Mouse (Mus musculus) liver, postnatal 0 days (tissue): ENCODE results near the gene Phf21a. TPM values are rescaled to one million over a fixed set of nuclear protein-coding genes. Genes with fewer than 3 reads are reported as not detected.

Source experiments
- ATAC-seq: fragments of 200-750 bp; cut with Nextera tagmentation; 2 replicates; pipeline ENCODE4 v1.8.0; 2017; ENCODE audit warnings: mild to moderate bottlenecking, moderate library complexity
- DNase-seq: peaks from one replicate; pipeline ENCODE4 v3.0.0-alpha.2; 2016
- H3K27ac ChIP-seq: fragments of 300-500 bp; sonication (generic); 2 replicates; pipeline ENCODE4 v1.5.1; 2014; ENCODE audit warnings: antibody characterized with exemption, moderate library complexity, mild to moderate bottlenecking, low read depth
- H3K27me3 ChIP-seq: fragments of 300-500 bp; sonication (generic); 2 replicates; pipeline ENCODE4 v1.6.1; 2014; ENCODE audit warnings: low read length, control low read depth, mixed read lengths; ENCODE audit not compliant: insufficient read depth
- H3K36me3 ChIP-seq: fragments of 300-500 bp; sonication (generic); replicated peaks from 2 replicates; pipeline ENCODE4 v1.6.1; 2014; ENCODE audit warnings: mild to moderate bottlenecking, control low read depth, low read length, moderate library complexity, mixed read lengths; ENCODE audit not compliant: insufficient read depth
- H3K4me1 ChIP-seq: fragments of 300-500 bp; sonication (generic); 2 replicates; pipeline ENCODE4 v1.6.1; 2014; ENCODE audit warnings: antibody characterized with exemption, mild to moderate bottlenecking, control low read depth; ENCODE audit not compliant: insufficient read depth
- H3K4me2 ChIP-seq: fragments of 300-500 bp; sonication (generic); 2 replicates; pipeline ENCODE4 v1.6.1; 2014; ENCODE audit warnings: low read depth, mild to moderate bottlenecking, low read length, moderate library complexity, mixed read lengths
- H3K4me3 ChIP-seq: fragments of 300-500 bp; sonication (generic); 2 replicates; pipeline ENCODE4 v1.5.1; 2014; ENCODE audit warnings: low read depth, low read length
- H3K9ac ChIP-seq: fragments of 300-500 bp; sonication (generic); replicated peaks from 2 replicates; pipeline ENCODE4 v1.6.1; 2014; ENCODE audit warnings: mild to moderate bottlenecking, moderate library complexity
- H3K9me3 ChIP-seq: fragments of 300-500 bp; sonication (generic); 2 replicates; pipeline ENCODE4 v1.6.1; 2016; ENCODE audit warnings: mild to moderate bottlenecking, control low read depth, low read length, mixed read lengths
- CTCF ChIP-seq: sonication (generic); IDR thresholded peaks from 2 replicates; pipeline ENCODE4 v1.5.1; 2016; ENCODE audit warnings: antibody characterized with exemption, low read depth
- EP300 ChIP-seq: IDR thresholded peaks from 2 replicates; pipeline ENCODE4 v1.6.1; 2016; ENCODE audit warnings: antibody characterized with exemption, low read depth, mild to moderate bottlenecking
- WGBS: fragments of 180-500 bp; shearing (Covaris S2); extraction: QIAGEN DNeasy Blood & Tissue Kit; methylation state at CpG from one replicate; pipeline ENCODE4 v1.1.7; 2014; ENCODE audit not compliant: insufficient replicate concordance; 5-methylcytosine and 5-hydroxymethylcytosine counted together
- polyA plus RNA-seq: library from polyadenylated mRNA; unstranded; fragments of >200 nt; fragmentation: Nextera tagmentation; extraction: Ambion mirVana; gene quantifications from 2 replicates; pipeline ENCODE4 v1.2.1, GENCODE M21; 2015

The Phf21a gene
- polyA plus RNA-seq, 1 experiment from 2014 or later = 2.7 TPM

- Histone ChIP-seq H3K27ac (no peak overlapping the region), H3K9ac (no peak overlapping the region), H3K4me1 (0 out of 2 replicates have a peak, but pooled peaks cover 2% of the 10 kb centered on the region), H3K9me3 (no peaks in the 10 kb centered on the region), H3K27me3 (no peaks in the 10 kb centered on the region), H3K4me2 (no peak overlapping the region), H3K36me3 (no peaks in the 10 kb centered on the region), H3K4me3 (no peak overlapping the region)
- TF ChIP-seq EP300 = no peak
- 53% methylated on average over 3 of the region's 3 CpGs for WGBS
- DNase-seq (no peak), ATAC-seq (no peak)
Observed at GRCm38 (mm10) chr2:92067600-92067999, 25.3 kb upstream of the Phf21a start.

- H3K27me3 ChIP-seq = no peaks in the 10 kb centered on the region
- no peak overlapping the region for H3K4me2 ChIP-seq
- H3K9ac ChIP-seq = no peak overlapping the region
- ATAC-seq (no peak), DNase-seq (no peak)
- no peaks in the 10 kb centered on the region for H3K36me3 ChIP-seq
- H3K9me3 ChIP-seq = no peaks in the 10 kb centered on the region
- no peak overlapping the region for H3K4me3 ChIP-seq
- TF ChIP-seq CTCF (no peak), EP300 (no peak)
- 0 out of 2 replicates have a peak, but pooled peaks cover 2% of the 10 kb centered on the region for H3K4me1 ChIP-seq
- H3K27ac ChIP-seq = no peak overlapping the region
- 54% methylated on average over 5 of the region's 5 CpGs for WGBS
Observed at GRCm38 (mm10) chr2:92069630-92070029, 23.3 kb upstream of the Phf21a start.

GRCm38 (mm10) chr2:92071143-92071542, 21.8 kb upstream of the Phf21a start:
- no peaks in the 10 kb centered on the region for H3K4me1 ChIP-seq
- no peak for TF ChIP-seq CTCF
- no peak for TF ChIP-seq EP300
- ATAC-seq (no peak), DNase-seq (no peak)
- 73% methylated on average over 4 of the region's 4 CpGs for WGBS
- no peak overlapping the region for H3K4me2 ChIP-seq
- no peak overlapping the region for H3K27ac ChIP-seq
- no peaks in the 10 kb centered on the region for H3K27me3 ChIP-seq
- H3K4me3 ChIP-seq = no peak overlapping the region
- H3K9ac ChIP-seq = no peak overlapping the region
- H3K9me3 ChIP-seq = no peaks in the 10 kb centered on the region
- H3K36me3 ChIP-seq = no peaks in the 10 kb centered on the region

- H3K4me1 ChIP-seq = no peaks in the 10 kb centered on the region
- no peaks in the 10 kb centered on the region for H3K36me3 ChIP-seq
- no peak overlapping the region for H3K4me3 ChIP-seq
- ATAC-seq (no peak), DNase-seq (no peak)
- H3K4me2 ChIP-seq = no peak overlapping the region
- no peak overlapping the region for H3K9ac ChIP-seq
- no peaks in the 10 kb centered on the region for H3K27me3 ChIP-seq
- WGBS = 82% methylated on average over 13 of the region's 13 CpGs
- no peaks in the 10 kb centered on the region for H3K9me3 ChIP-seq
- TF ChIP-seq EP300 (no peak), CTCF (no peak)
- H3K27ac ChIP-seq = no peak overlapping the region
Observed at GRCm38 (mm10) chr2:92076086-92076692, 16.7 kb upstream of the Phf21a start.

- Histone ChIP-seq H3K27me3 (no peaks in the 10 kb centered on the region), H3K4me3 (no peak overlapping the region), H3K9ac (no peak overlapping the region), H3K4me2 (no peak overlapping the region), H3K4me1 (peaks cover 7% of the 10 kb centered on the region; the same call in 1 of the 2 replicates), H3K36me3 (no peaks in the 10 kb centered on the region), H3K27ac (no peak overlapping the region), H3K9me3 (no peaks in the 10 kb centered on the region)
- TF ChIP-seq EP300 = no peak
- no peak for TF ChIP-seq CTCF
- ATAC-seq (no peak), DNase-seq (no peak)
- 85% methylated on average over 4 of the region's 4 CpGs for WGBS
Observed at GRCm38 (mm10) chr2:92082196-92082595, 10.7 kb upstream of the Phf21a start.

- Histone ChIP-seq H3K4me2 (no peak overlapping the region), H3K4me3 (no peak overlapping the region), H3K27ac (no peak overlapping the region), H3K4me1 (peaks cover 7% of the 10 kb centered on the region; the same call in 1 of the 2 replicates), H3K27me3 (no peaks in the 10 kb centered on the region), H3K36me3 (no peaks in the 10 kb centered on the region), H3K9me3 (no peaks in the 10 kb centered on the region), H3K9ac (no peak overlapping the region)
- no peak for DNase-seq
- TF ChIP-seq EP300 (no peak), CTCF (no peak)
- ATAC-seq = no peak
- 34% methylated on average over 1 of the region's 1 CpGs for WGBS
Observed at GRCm38 (mm10) chr2:92085721-92086120, 7.2 kb upstream of the Phf21a start.

GRCm38 (mm10) chr2:92087065-92087464, 5.9 kb upstream of the Phf21a start:
- Histone ChIP-seq H3K27me3 (no peaks in the 10 kb centered on the region), H3K4me1 (peaks cover 7% of the 10 kb centered on the region; the same call in 1 of the 2 replicates), H3K4me2 (no peak overlapping the region), H3K36me3 (no peaks in the 10 kb centered on the region), H3K9me3 (no peaks in the 10 kb centered on the region), H3K4me3 (no peak overlapping the region), H3K9ac (no peak overlapping the region), H3K27ac (no peak overlapping the region)
- no peak for DNase-seq
- 53% methylated on average over 4 of the region's 4 CpGs for WGBS
- TF ChIP-seq CTCF (no peak), EP300 (no peak)
- ATAC-seq = peak; percentile 50; the same call in 1 of the 2 replicates
